Mouse (Mus musculus) kidney, adult 10 weeks (tissue): Measurements from ENCODE around the gene Olfr1176. TPM values are rescaled to one million over a fixed set of nuclear protein-coding genes. Genes with fewer than 3 reads are reported as not detected.

ENCODE experiments used
- polyA plus RNA-seq: library from polyadenylated mRNA; stranded (reverse); fragments of 350-450 nt; fragmentation: Illumina TruSeq; extraction: RNeasy Lipid Tissue Mini Kit (QIAGEN cat#74804); gene quantifications from one replicate; pipeline ENCODE4 v1.2.3, GENCODE M21; 2014; ENCODE audit warnings: low read depth, low replicate concordance

The Olfr1176 gene
- polyA plus RNA-seq: not detected

DNA sequence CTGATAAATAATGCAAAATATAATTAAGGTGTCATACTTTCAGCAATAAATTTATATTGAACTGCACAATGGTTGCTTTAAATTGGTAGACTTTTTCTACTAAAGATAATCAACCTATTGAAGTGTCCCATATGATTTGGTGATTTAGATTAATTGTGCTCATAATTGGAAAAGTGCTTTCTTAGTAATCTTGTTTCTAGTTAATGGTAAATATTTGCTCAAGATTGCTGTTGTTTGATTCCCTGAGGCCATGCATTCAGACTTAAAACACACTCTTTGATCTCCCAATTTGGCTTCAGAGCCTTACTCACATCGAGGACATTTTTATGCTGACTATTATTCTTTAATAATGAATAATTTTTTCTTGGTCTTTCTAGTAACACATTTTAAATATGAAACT is at the start of gene Olfr1176:
Gene Olfr1176, plus strand, starts transcription at position 301 of the 400 bp plus-strand sequence.

GRCm38 (mm10) chr2:88315035-88315434 is 21.5 kb upstream of the Olfr1176 start, which contains the start of gene Olfr1174-ps:
Olfr1174-ps (minus strand) TSS chr2:88315135.

DNA sequence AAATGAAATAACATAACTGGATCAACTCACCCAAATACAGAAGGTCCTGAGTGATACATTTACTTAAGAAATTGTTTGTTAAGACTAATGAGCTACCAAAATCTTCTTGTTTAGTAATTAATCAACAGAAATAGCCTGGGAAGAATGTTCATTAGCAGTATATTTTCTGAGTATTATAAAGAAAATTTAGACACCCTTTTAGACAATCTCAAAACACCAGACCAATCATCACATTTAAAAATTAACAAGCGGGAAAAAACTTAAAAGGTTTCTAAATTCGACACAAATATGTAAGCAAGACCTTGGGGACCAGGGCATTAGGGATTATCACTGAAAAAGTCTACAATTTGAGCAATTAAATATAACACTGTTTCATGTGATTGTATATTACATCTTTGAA is 9.4 kb upstream of the Olfr1176 start, which contains the start of gene Olfr1175-ps:
Gene Olfr1175-ps, minus strand, starts transcription at position 101 of the 400 bp plus-strand sequence.

GRCm38 (mm10) chr2:88346392-88346791 is 9.9 kb downstream of the Olfr1176 start, which contains the start of gene Olfr1177-ps:
Olfr1177-ps (minus strand) TSS chr2:88346492.

DNA sequence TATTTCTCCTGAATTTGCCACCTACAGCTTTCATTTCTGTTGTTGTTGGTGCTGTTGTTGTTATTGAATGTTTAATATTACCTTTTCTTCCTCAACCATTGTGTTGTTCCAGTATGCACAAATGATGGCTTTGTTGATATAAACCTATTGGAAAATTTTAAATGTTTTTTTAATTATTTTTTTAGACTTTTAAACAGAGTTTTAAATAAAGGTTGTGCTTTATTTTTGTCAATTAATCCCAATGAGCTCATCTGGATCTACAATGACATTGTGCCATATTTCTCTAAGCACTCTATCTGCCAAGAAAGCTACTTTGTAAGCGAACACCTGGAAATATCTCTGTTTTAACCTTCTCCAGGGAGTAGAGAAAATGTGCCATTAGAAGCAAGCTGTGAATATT is 50.2 kb downstream of the Olfr1176 start, which contains the start of gene Olfr1178:
Gene Olfr1178, plus strand, starts transcription at position 301 of the 400 bp plus-strand sequence.

Other genes with a start within 250 kb of the Olfr1176 start
- not detected for gene Olfr1164, start 242.8 kb upstream of the Olfr1176 start, polyA plus RNA-seq
- gene Olfr1166, start 208.4 kb upstream of the Olfr1176 start, polyA plus RNA-seq: not detected
- gene Olfr1167, start 181.5 kb upstream of the Olfr1176 start, polyA plus RNA-seq: not detected
- gene Olfr1168, start 154.8 kb upstream of the Olfr1176 start, polyA plus RNA-seq: not detected
- not detected for gene Olfr1170, start 108.4 kb upstream of the Olfr1176 start, polyA plus RNA-seq
- not detected for gene Olfr1173, start 56.8 kb upstream of the Olfr1176 start, polyA plus RNA-seq
- not detected for gene Olfr1174-ps, start 21.6 kb upstream of the Olfr1176 start, polyA plus RNA-seq
- not detected for gene Olfr1175-ps, start 9.5 kb upstream of the Olfr1176 start, polyA plus RNA-seq
- gene Olfr1177-ps, start 9.8 kb downstream of the Olfr1176 start, polyA plus RNA-seq: not detected
- gene Olfr1178, start 50.3 kb downstream of the Olfr1176 start, polyA plus RNA-seq: not detected
- gene Olfr1179, start 69.7 kb downstream of the Olfr1176 start, polyA plus RNA-seq: not detected
- not detected for gene Olfr1180, start 82.4 kb downstream of the Olfr1176 start, polyA plus RNA-seq
- not detected for gene Olfr1181, start 89.5 kb downstream of the Olfr1176 start, polyA plus RNA-seq
- not detected for gene Gm13757, start 112.4 kb downstream of the Olfr1176 start, polyA plus RNA-seq
- gene Olfr1183, start 118.1 kb downstream of the Olfr1176 start, polyA plus RNA-seq: not detected
- not detected for gene Olfr1184, start 146.9 kb downstream of the Olfr1176 start, polyA plus RNA-seq
- gene Olfr1185-ps1, start 156.6 kb downstream of the Olfr1176 start, polyA plus RNA-seq: not detected
- not detected for gene Olfr1186, start 181.8 kb downstream of the Olfr1176 start, polyA plus RNA-seq
- gene Olfr1188, start 220.2 kb downstream of the Olfr1176 start, polyA plus RNA-seq: not detected
- gene Olfr1189, start 249.7 kb downstream of the Olfr1176 start, polyA plus RNA-seq: not detected